Mouse (Mus musculus) heart, embryonic 12.5 days (tissue): ENCODE results near the gene Clybl. TPM values are rescaled to one million over a fixed set of nuclear protein-coding genes. Genes with fewer than 3 reads are reported as not detected.

Experiments
- ATAC-seq: fragments of 200-750 bp; cut with Nextera tagmentation; 2 replicates; pipeline ENCODE4 v1.8.0; 2017; ENCODE audit warnings: moderate TSS enrichment, moderate library complexity; ENCODE audit not compliant: insufficient number of reproducible peaks, low FRiP score
- H3K27ac ChIP-seq: fragments of 300-500 bp; sonication (generic); 2 replicates; pipeline ENCODE4 v1.5.1; 2016; ENCODE audit warnings: mild to moderate bottlenecking, moderate library complexity; ENCODE audit not compliant: poor library complexity, severe bottlenecking
- H3K27me3 ChIP-seq: fragments of 300-500 bp; sonication (generic); replicated peaks from 2 replicates; pipeline ENCODE4 v1.6.1; 2016; ENCODE audit warnings: mild to moderate bottlenecking, moderate library complexity
- H3K36me3 ChIP-seq: fragments of 300-500 bp; sonication (generic); 2 replicates; pipeline ENCODE4 v1.6.1; 2016; ENCODE audit warnings: mild to moderate bottlenecking, moderate library complexity
- H3K4me1 ChIP-seq: fragments of 300-500 bp; sonication (generic); replicated peaks from 2 replicates; pipeline ENCODE4 v1.6.1; 2016; ENCODE audit warnings: mild to moderate bottlenecking
- H3K4me2 ChIP-seq: fragments of 300-500 bp; sonication (generic); 2 replicates; pipeline ENCODE4 v1.6.1; 2016; ENCODE audit warnings: mild to moderate bottlenecking, moderate library complexity
- H3K4me3 ChIP-seq: fragments of 300-500 bp; sonication (generic); 2 replicates; pipeline ENCODE4 v1.5.1; 2016; ENCODE audit warnings: mild to moderate bottlenecking
- H3K9ac ChIP-seq: fragments of 300-500 bp; sonication (generic); 2 replicates; pipeline ENCODE4 v1.6.1; 2016; ENCODE audit warnings: mild to moderate bottlenecking, moderate library complexity
- H3K9me3 ChIP-seq: fragments of 300-500 bp; sonication (generic); replicated peaks from 2 replicates; pipeline ENCODE4 v1.6.1; 2016; ENCODE audit warnings: mild to moderate bottlenecking, moderate library complexity
- WGBS: fragments of 180-500 bp; shearing (Covaris S2); methylation state at CpG from one replicate; pipeline ENCODE4 v1.1.7; 2016; 5-methylcytosine and 5-hydroxymethylcytosine counted together
- polyA plus RNA-seq: library from polyadenylated mRNA; unstranded; fragments of >200 nt; fragmentation: Nextera tagmentation; extraction: Ambion mirVana; gene quantifications from 2 replicates; pipeline ENCODE4 v1.2.1, GENCODE M21; 2016

The Clybl gene
- polyA plus RNA-seq, 1 experiment from 2014 or later = 72.8 TPM

GRCm38 (mm10) chr14:122226666-122227453 lies 45.4 kb downstream of the Clybl start:
- Histone ChIP-seq H3K9ac (no peak overlapping the region), H3K4me2 (no peak overlapping the region), H3K36me3 (no peaks in the 10 kb centered on the region), H3K4me3 (no peak overlapping the region), H3K4me1 (peaks cover 7% of the 10 kb centered on the region), H3K9me3 (no peaks in the 10 kb centered on the region), H3K27ac (no peak overlapping the region), H3K27me3 (peaks cover 58% of the 10 kb centered on the region)
- ATAC-seq = no peak
- 70% methylated on average over 22 of the region's 22 CpGs for WGBS

- no peak overlapping the region for H3K4me3 ChIP-seq
- H3K9ac ChIP-seq = no peak overlapping the region
- ATAC-seq = no peak
- no peak overlapping the region for H3K4me2 ChIP-seq
- H3K9me3 ChIP-seq = no peaks in the 10 kb centered on the region
- H3K27me3 ChIP-seq = peaks cover 58% of the 10 kb centered on the region
- 65% methylated on average over 14 of the region's 14 CpGs for WGBS
- no peak overlapping the region for H3K27ac ChIP-seq
- peaks cover 7% of the 10 kb centered on the region for H3K4me1 ChIP-seq
- H3K36me3 ChIP-seq = no peaks in the 10 kb centered on the region
Measured at GRCm38 (mm10) chr14:122227454-122227951, 46.0 kb downstream of the Clybl start.

GRCm38 (mm10) chr14:122228816-122229551 lies 47.5 kb downstream of the Clybl start:
- no peaks in the 10 kb centered on the region for H3K36me3 ChIP-seq
- H3K9me3 ChIP-seq = no peaks in the 10 kb centered on the region
- peaks cover 58% of the 10 kb centered on the region for H3K27me3 ChIP-seq
- H3K4me1 ChIP-seq = no peaks in the 10 kb centered on the region
- peak overlapping the region; percentile 26 for H3K4me2 ChIP-seq
- no peak overlapping the region for H3K27ac ChIP-seq
- H3K4me3 ChIP-seq = no peak overlapping the region
- WGBS = 29% methylated on average over 23 of the region's 23 CpGs
- H3K9ac ChIP-seq = no peak overlapping the region
- no peak for ATAC-seq

GRCm38 (mm10) chr14:122229988-122230387 lies 48.5 kb downstream of the Clybl start:
- no peaks in the 10 kb centered on the region for H3K4me1 ChIP-seq
- no peaks in the 10 kb centered on the region for H3K9me3 ChIP-seq
- ATAC-seq = no peak
- WGBS = 92% methylated on average over 5 of the region's 5 CpGs
- H3K4me2 ChIP-seq = no peak overlapping the region
- no peak overlapping the region for H3K27ac ChIP-seq
- H3K36me3 ChIP-seq = no peaks in the 10 kb centered on the region
- H3K27me3 ChIP-seq = peaks cover 48% of the 10 kb centered on the region
- no peak overlapping the region for H3K9ac ChIP-seq
- H3K4me3 ChIP-seq = no peak overlapping the region

GRCm38 (mm10) chr14:122230621-122231025 lies 49.1 kb downstream of the Clybl start:
- Histone ChIP-seq H3K36me3 (no peaks in the 10 kb centered on the region), H3K4me2 (no peak overlapping the region), H3K27me3 (peaks cover 41% of the 10 kb centered on the region), H3K4me3 (no peak overlapping the region), H3K9me3 (no peaks in the 10 kb centered on the region), H3K27ac (no peak overlapping the region), H3K4me1 (no peaks in the 10 kb centered on the region), H3K9ac (no peak overlapping the region)
- no peak for ATAC-seq
- 69% methylated on average over 14 of the region's 14 CpGs for WGBS

GRCm38 (mm10) chr14:122231073-122231472 lies 49.6 kb downstream of the Clybl start:
- WGBS = 85% methylated on average over 10 of the region's 10 CpGs
- H3K27ac ChIP-seq = no peak overlapping the region
- H3K36me3 ChIP-seq = no peaks in the 10 kb centered on the region
- H3K9ac ChIP-seq = no peak overlapping the region
- H3K4me3 ChIP-seq = no peak overlapping the region
- peaks cover 38% of the 10 kb centered on the region for H3K27me3 ChIP-seq
- no peak for ATAC-seq
- H3K4me2 ChIP-seq = no peak overlapping the region
- no peaks in the 10 kb centered on the region for H3K4me1 ChIP-seq
- no peaks in the 10 kb centered on the region for H3K9me3 ChIP-seq

- WGBS = 79% methylated on average over 19 of the region's 19 CpGs
- Histone ChIP-seq H3K36me3 (no peaks in the 10 kb centered on the region), H3K27me3 (peaks cover 24% of the 10 kb centered on the region), H3K4me2 (no peak overlapping the region), H3K9ac (no peak overlapping the region), H3K27ac (no peak overlapping the region), H3K9me3 (no peaks in the 10 kb centered on the region), H3K4me3 (no peak overlapping the region), H3K4me1 (no peaks in the 10 kb centered on the region)
- ATAC-seq = no peak
Measured at GRCm38 (mm10) chr14:122233212-122233714, 51.8 kb downstream of the Clybl start.

GRCm38 (mm10) chr14:122243874-122244273 lies 62.4 kb downstream of the Clybl start:
- Histone ChIP-seq H3K27ac (no peak overlapping the region), H3K4me2 (no peak overlapping the region), H3K9ac (no peak overlapping the region), H3K27me3 (no peaks in the 10 kb centered on the region), H3K9me3 (no peaks in the 10 kb centered on the region), H3K4me1 (no peaks in the 10 kb centered on the region), H3K36me3 (no peaks in the 10 kb centered on the region), H3K4me3 (no peak overlapping the region)
- ATAC-seq = no peak
- 83% methylated on average over 1 of the region's 1 CpGs for WGBS

- H3K36me3 ChIP-seq = no peaks in the 10 kb centered on the region
- no peak for ATAC-seq
- no peak overlapping the region for H3K4me2 ChIP-seq
- no peak overlapping the region for H3K4me3 ChIP-seq
- H3K27ac ChIP-seq = no peak overlapping the region
- H3K9me3 ChIP-seq = peaks cover 2% of the 10 kb centered on the region; the same call in 1 of the 2 replicates
- no peaks in the 10 kb centered on the region for H3K27me3 ChIP-seq
- no peak overlapping the region for H3K9ac ChIP-seq
- H3K4me1 ChIP-seq = no peaks in the 10 kb centered on the region
- 82% methylated on average over 18 of the region's 18 CpGs for WGBS
Measured at GRCm38 (mm10) chr14:122246919-122247859, 65.7 kb downstream of the Clybl start.

GRCm38 (mm10) chr14:122249123-122249522 lies 67.6 kb downstream of the Clybl start:
- no peak for ATAC-seq
- Histone ChIP-seq H3K9ac (no peak overlapping the region), H3K27ac (no peak overlapping the region), H3K36me3 (no peaks in the 10 kb centered on the region), H3K4me1 (no peaks in the 10 kb centered on the region), H3K9me3 (peaks cover 2% of the 10 kb centered on the region; the same call in 1 of the 2 replicates), H3K4me3 (no peak overlapping the region), H3K27me3 (0 out of 2 replicates have a peak, but pooled peaks cover 10% of the 10 kb centered on the region), H3K4me2 (no peak overlapping the region)
- 80% methylated on average over 3 of the region's 3 CpGs for WGBS
